Mouse (Mus musculus) mature B cell (primary cell): ENCODE results near the gene Vipas39.
"Not testable (repeated sequence)": the region's sequence is repeated elsewhere in the genome, so short reads cannot be mapped to it uniquely, and the experiment has no call there.

ENCODE experiments used
- in situ Hi-C: fragments of 300-500 bp; cut with MboI; formaldehyde crosslinking; loops from 2 replicates; pipeline ENCODE4 v1.14.3; 2019

Vipas39 gene

GRCm38 (mm10) chr12:87266108-87266826, at the start of gene Vipas39, which contains the start of gene Ahsa1:
Gene Vipas39 (minus strand): TSS chr12:87266256.
Gene Ahsa1 (plus strand): TSS chr12:87266479.
- in situ Hi-C loops, result no loop called here

- in situ Hi-C loops, result no loop called here
Measured at GRCm38 (mm10) chr12:87313098-87313497, 47.0 kb upstream of the Vipas39 start.

- in situ Hi-C loops, result not testable (repeated sequence)
Measured at GRCm38 (mm10) chr12:87306584-87306844, 40.5 kb upstream of the Vipas39 start.

- in situ Hi-C loops, result no loop called here
Measured at GRCm38 (mm10) chr12:87305767-87306583, 39.9 kb upstream of the Vipas39 start.

DNA sequence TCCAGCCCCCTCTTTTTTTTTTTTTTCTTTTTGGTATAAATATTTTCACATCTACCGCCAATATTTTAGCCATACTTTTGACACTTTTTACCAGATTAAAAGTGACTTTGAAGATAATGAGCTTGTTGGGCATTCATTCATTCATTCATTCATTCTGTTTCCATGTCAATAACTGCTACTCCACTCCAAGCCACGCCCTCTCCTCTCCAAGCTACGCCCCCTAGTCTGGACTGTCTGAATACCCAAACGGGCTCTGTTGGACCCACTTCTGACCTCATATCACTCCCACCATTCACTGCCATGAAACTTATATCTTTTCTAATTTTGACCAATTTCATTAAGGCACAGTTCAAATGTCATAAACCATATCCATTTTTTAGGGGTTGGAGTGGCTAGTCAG, 35.1 kb upstream of the Vipas39 start:
- in situ Hi-C loops, result no loop called here

- in situ Hi-C loops, result no loop called here
Measured at GRCm38 (mm10) chr12:87300441-87300690, 34.3 kb upstream of the Vipas39 start.

DNA sequence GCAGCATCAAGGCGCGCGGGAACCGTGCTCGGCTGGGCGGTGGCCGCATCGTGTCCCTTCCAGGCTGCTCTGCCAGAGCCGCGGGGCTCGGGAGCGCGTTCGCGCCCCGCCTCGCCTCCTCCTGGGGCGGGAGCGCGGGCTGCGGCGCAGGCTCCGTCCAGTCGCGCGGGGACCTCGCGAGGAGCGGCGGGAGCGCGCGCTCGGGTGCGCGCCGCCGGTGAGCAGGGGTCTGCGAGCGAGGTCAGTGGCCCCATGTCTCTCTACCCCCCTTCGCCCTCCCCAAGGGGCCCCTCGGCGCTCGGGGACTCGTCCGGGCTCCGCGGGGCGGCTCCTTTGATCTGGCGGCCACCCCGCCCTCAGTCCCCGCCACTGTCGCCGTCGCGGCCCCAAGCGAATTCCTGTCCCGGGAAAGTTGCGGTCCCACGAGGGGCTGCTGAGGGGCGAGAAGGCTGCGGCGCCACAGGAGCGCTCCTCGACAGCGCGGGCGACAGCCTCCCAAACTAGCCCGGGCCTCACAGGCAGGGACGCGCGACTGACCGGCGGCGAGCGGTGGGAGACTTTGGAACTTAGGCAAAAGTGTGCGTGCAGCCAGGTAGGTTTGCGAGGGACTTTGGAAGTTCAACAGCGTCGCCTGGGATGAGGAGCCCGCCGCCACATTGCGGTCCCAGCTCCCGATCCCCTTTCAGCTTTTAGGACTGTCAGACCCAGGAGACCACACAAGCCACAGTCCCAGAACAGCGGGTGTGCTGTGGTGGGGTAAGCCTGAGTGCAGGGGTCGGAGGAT, 33.8 kb upstream of the Vipas39 start, which contains the start of gene Ism2:
Gene Ism2 (minus strand): TSS at position 49 of the 784 bp plus-strand sequence.
- in situ Hi-C loops, result no loop called here

DNA sequence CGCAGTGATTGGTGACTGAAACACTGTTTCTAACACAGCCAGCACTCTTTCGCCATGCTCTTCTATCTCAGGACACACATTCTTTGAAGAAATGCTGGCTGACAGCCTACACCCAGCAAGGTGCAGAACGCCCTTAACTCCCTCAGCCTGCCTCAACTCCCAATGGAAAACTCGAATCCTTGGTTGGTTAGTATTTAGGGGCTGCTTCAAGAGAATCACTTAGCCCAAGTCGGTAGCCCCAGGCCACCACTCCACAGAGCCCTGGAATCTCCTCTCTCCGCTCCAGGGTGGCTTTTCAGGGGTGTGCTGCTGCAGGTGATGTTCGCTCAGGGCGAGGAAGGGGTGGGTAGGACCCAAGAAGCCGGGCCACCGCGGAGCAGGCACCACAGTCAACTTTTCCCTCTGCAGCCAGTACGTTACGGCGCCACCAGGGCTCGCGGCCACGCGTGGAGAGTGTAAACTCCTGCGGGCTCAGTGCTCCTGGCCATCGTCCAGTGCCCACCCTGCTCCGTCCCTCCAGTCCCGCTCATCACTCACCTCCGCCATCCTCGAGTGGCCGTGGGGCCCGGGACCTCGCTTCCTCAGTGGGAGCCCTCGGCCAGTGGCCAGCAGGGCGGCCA, 33.1 kb upstream of the Vipas39 start:
- in situ Hi-C loops, result no loop called here

GRCm38 (mm10) chr12:87293934-87294333, 27.9 kb upstream of the Vipas39 start:
- in situ Hi-C loops, result no loop called here

- in situ Hi-C loops, result no loop called here
Measured at GRCm38 (mm10) chr12:87289100-87289499, 23.0 kb upstream of the Vipas39 start.

- in situ Hi-C loops, result no loop called here
Measured at GRCm38 (mm10) chr12:87284726-87285125, 18.7 kb upstream of the Vipas39 start.

DNA sequence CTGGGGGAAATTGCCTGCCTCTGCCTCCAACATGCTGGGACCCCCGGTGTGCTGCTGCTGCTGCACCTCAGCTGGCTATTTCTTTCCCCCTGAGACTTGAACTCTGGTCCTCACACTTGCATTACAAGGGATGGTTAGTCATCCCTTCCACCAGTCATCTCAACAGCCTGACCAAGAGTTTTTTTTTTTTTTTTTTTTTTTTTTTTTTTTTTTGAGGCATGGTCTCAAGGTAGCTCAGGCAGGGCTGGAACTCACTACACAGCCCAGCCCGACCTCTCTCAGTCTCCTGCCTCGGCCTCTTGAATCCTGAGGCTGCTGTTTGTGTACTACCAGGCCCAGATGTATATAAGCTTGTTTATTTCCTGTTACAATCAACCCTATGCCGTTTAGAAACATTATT, 18.2 kb upstream of the Vipas39 start:
- in situ Hi-C loops, result no loop called here

- in situ Hi-C loops, result no loop called here
Measured at GRCm38 (mm10) chr12:87283706-87284105, 17.6 kb upstream of the Vipas39 start.

DNA sequence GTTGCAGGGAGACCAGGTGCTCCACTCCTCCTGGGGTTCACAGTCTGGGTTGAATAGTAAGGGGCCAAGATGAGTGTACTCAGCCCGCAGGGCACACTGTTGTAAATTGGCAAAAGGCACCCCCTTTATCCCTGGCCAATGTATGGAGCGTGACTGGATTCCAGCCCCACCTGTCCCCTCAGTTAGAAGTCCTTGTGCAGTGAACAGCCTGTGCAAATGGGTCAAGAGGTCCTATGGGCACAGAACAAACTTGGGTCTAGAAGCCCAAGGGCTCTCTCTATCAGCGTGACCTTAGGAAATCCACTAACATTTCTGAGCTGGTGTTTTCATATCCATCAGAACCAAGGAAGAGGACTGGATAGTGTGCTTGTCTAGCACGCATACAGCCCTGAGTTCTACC, 16.7 kb upstream of the Vipas39 start:
- in situ Hi-C loops, result no loop called here

DNA sequence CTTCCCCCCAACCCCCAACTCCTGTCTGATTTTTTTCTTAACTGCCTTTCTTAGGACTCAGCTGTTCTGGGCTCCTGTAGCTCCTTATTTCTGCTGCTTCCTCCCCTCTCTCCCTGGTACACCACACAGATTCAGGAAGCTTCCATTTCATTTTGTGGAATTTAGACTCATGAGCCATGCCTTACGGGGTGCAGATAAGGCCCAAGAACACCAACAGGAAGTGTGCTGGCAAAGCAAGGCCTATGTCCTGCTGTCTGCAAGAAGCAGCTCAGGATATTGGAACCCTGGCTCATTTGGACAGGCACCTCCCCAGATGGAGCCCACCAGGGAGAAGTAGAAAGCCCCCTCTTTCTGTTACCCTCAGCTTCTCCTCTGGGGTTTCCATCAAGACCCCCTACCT, 15.7 kb upstream of the Vipas39 start:
- in situ Hi-C loops, result no loop called here

DNA sequence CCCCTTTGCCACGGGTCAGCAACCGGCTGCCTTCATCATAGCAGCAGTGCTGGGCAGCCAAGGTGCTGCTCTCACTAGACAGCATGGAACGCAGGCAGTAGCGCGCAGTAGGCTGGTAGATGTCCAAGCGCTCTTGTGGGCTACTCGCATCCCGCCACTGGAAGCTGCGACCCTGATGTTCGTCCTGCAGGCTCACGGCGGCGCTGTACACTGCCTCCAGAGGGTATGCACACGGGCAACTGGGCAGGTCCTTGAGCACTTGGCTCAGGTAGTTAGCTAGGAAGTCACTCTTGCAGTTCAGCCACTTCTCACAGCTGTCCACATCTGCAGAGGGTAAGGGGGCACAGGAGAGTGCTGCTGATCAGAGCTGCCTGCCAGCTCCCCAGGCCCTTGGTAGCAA, 13.8 kb upstream of the Vipas39 start:
- in situ Hi-C loops, result no loop called here

- in situ Hi-C loops, result no loop called here
Measured at GRCm38 (mm10) chr12:87279350-87279749, 13.3 kb upstream of the Vipas39 start.

- in situ Hi-C loops, result no loop called here
Measured at GRCm38 (mm10) chr12:87278118-87278730, 12.2 kb upstream of the Vipas39 start.

GRCm38 (mm10) chr12:87277251-87277650, 11.2 kb upstream of the Vipas39 start:
- in situ Hi-C loops, result not testable (repeated sequence)

- in situ Hi-C loops, result no loop called here
Measured at GRCm38 (mm10) chr12:87274853-87275831, 9.1 kb upstream of the Vipas39 start.

DNA sequence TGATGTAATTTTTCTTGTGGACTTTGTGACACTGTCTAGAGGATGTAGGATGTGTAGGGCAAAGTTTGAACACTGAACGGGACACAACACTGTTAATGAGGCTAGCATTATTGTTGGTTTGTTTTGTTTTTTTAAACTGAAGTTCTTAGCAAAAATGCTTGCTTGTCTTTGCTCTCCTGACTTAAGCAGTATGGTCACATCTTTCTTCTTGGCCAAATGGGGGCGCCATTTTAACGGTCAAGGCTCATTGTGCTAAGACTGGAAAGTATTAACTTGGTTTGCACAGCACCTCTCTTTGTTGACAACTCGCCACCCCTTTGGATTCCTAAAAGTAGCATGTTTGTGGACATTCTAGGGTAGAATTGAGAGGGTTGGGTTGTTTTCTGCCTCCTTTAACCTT, 1.6 kb upstream of the Vipas39 start:
- in situ Hi-C loops, result no loop called here
